Mouse (Mus musculus) erythroblast, embryonic 14.5 days (primary cell): ENCODE data around the gene Iqsec1. TPM values are rescaled to one million over a fixed set of nuclear protein-coding genes. Genes with fewer than 3 reads are reported as not detected.

Experiments used
- H3K27me3 ChIP-seq: 2 replicates; pipeline ENCODE4 v1.6.1; 2012; ENCODE audit warnings: inconsistent platforms; ENCODE audit not compliant: control insufficient read depth
- H3K36me3 ChIP-seq: 2 replicates; pipeline ENCODE4 v1.6.1; 2012; ENCODE audit warnings: mild to moderate bottlenecking, inconsistent platforms; ENCODE audit not compliant: control insufficient read depth
- H3K4me1 ChIP-seq: 2 replicates; pipeline ENCODE4 v1.6.1; 2012; ENCODE audit warnings: inconsistent platforms; ENCODE audit not compliant: control insufficient read depth
- H3K4me3 ChIP-seq: replicated peaks from 2 replicates; pipeline ENCODE3; 2012; ENCODE audit warnings: moderate library complexity, mild to moderate bottlenecking, inconsistent platforms
- H3K9me3 ChIP-seq: 2 replicates; pipeline ENCODE4 v1.6.1; 2012; ENCODE audit warnings: low read length, inconsistent platforms, mixed read lengths; ENCODE audit not compliant: control insufficient read depth
- GATA1 ChIP-seq: IDR thresholded peaks from 2 replicates; pipeline ENCODE4 v1.6.1; 2012; ENCODE audit warnings: low read length, inconsistent platforms, mixed read lengths
- TAL1 ChIP-seq: IDR thresholded peaks from 3 replicates; pipeline ENCODE4 v1.6.1; 2012; ENCODE audit warnings: low read length, inconsistent platforms, mixed read lengths
- polyA plus RNA-seq: library from polyadenylated mRNA; stranded (reverse); fragments of >175 nt; gene quantifications from 2 replicates; pipeline ENCODE4 v1.2.3, GENCODE M21; 2012

The Iqsec1 gene
- polyA plus RNA-seq, 1 experiment, result 10.6 TPM

- no peaks in the 10 kb centered on the region for H3K9me3 ChIP-seq
- TF ChIP-seq GATA1 (peak; percentile 73), TAL1 (peak; percentile 31; the same call in 1 of the 3 replicates)
- no peak overlapping the region for H3K4me3 ChIP-seq
- peaks cover 78% of the 10 kb centered on the region for H3K4me1 ChIP-seq
- H3K36me3 ChIP-seq, result no peaks in the 10 kb centered on the region
- no peaks in the 10 kb centered on the region for H3K27me3 ChIP-seq
Measured at GRCm38 (mm10) chr6:90750091-90750490, 238.4 kb downstream of the Iqsec1 start.

DNA sequence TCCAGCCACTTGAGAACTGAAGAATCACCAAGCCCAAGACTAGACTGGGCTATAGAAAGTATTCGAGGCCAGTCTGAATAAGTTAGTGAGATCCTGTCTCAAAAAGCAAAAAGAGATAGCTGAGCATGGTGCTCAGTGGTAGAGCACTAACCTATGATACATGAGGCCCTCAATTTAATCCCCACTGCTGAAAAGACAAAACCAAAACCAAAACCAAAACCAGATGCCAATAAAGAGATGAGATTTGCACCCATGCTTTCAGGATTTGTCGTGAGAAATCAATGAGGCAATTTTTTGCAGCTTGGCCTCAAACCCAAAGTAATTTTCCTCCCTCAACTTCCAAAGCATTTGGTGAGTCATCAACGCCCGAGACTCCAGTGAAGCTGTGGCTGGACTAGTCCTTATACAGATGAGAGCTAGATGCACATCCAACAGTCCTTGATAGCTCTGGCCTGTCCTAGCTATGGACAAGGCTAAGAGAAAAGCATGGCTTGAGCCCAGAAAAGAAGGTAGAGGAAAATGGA is 239.0 kb downstream of the Iqsec1 start:
- Histone ChIP-seq H3K36me3 (no peaks in the 10 kb centered on the region), H3K9me3 (no peaks in the 10 kb centered on the region), H3K27me3 (no peaks in the 10 kb centered on the region), H3K4me3 (no peak overlapping the region), H3K4me1 (peaks cover 76% of the 10 kb centered on the region)
- TF ChIP-seq GATA1, result no peak
- no peak for TF ChIP-seq TAL1

- no peaks in the 10 kb centered on the region for H3K27me3 ChIP-seq
- H3K4me3 ChIP-seq, result no peak overlapping the region
- no peaks in the 10 kb centered on the region for H3K9me3 ChIP-seq
- H3K36me3 ChIP-seq, result no peaks in the 10 kb centered on the region
- no peak for TF ChIP-seq GATA1
- peak; percentile 25; the same call in 1 of the 3 replicates for TF ChIP-seq TAL1
- peaks cover 77% of the 10 kb centered on the region for H3K4me1 ChIP-seq
Measured at GRCm38 (mm10) chr6:90748976-90749375, 239.5 kb downstream of the Iqsec1 start.

- peaks cover 66% of the 10 kb centered on the region for H3K4me1 ChIP-seq
- H3K4me3 ChIP-seq, result no peak overlapping the region
- no peaks in the 10 kb centered on the region for H3K9me3 ChIP-seq
- no peaks in the 10 kb centered on the region for H3K27me3 ChIP-seq
- H3K36me3 ChIP-seq, result no peaks in the 10 kb centered on the region
- TF ChIP-seq GATA1 (no peak), TAL1 (no peak)
Measured at GRCm38 (mm10) chr6:90746331-90746864, 242.1 kb downstream of the Iqsec1 start.

DNA sequence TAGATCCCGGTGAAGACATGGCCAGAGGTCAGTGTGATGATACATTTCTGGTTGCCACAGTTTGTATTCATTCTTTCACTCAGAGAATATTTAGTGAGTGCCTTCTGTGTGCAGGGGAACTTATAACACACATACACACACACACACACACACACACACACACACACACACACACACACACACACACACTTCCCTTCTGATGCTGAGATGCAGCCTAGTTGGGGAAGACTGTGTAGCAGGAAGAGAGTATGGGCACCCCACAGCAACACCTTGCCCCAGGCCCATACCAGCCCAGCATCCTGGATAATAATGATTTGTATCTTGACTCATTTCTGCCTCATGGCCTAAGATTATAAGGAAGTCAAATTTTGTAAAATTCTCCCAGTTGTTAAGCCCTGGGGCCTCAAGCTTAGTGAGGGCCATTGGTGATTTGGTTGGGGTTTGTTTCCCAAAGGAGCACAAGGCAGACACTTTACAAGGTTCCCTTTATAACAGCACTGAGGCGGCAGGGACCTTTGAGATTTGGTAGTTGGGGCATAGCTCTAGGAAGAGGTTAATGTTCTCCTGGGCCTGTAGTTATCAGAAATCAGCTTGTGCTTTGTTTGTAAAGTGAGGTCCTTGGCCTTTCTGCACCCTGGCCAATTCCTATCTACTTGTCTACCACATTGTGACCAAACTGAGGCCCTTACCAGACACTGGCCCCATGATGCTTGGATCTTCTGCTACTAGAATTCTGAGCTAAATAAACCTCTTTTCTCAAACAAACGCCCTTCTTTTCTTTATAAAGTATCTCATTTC is 242.9 kb downstream of the Iqsec1 start:
- H3K4me3 ChIP-seq, result no peak overlapping the region
- peaks cover 66% of the 10 kb centered on the region for H3K4me1 ChIP-seq
- no peaks in the 10 kb centered on the region for H3K27me3 ChIP-seq
- no peak for TF ChIP-seq TAL1
- TF ChIP-seq GATA1, result no peak
- H3K9me3 ChIP-seq, result no peaks in the 10 kb centered on the region
- no peaks in the 10 kb centered on the region for H3K36me3 ChIP-seq

DNA sequence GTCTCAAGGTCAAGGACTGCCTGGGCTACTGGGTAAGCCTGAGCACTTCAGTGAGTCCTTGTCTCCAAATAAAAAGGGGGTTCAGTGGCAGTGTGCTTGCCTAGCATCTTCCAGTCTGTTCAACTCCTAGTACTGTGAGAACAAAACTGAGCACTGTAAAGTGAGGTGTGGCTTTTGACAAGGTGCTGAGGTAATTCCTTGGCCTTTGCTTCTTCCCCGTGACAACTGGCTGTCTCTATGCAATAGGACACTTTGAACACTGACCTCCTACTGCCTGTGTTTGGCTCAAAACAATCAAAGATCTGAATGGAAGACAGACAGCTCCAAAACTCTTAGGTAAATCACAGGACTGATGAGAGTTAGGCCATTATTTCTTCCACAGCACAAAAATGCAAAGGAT is 246.0 kb downstream of the Iqsec1 start:
- H3K36me3 ChIP-seq, result no peaks in the 10 kb centered on the region
- TF ChIP-seq GATA1 (no peak), TAL1 (no peak)
- H3K27me3 ChIP-seq, result peaks cover 2% of the 10 kb centered on the region
- H3K4me1 ChIP-seq, result peaks cover 51% of the 10 kb centered on the region
- no peak overlapping the region for H3K4me3 ChIP-seq
- H3K9me3 ChIP-seq, result no peaks in the 10 kb centered on the region

DNA sequence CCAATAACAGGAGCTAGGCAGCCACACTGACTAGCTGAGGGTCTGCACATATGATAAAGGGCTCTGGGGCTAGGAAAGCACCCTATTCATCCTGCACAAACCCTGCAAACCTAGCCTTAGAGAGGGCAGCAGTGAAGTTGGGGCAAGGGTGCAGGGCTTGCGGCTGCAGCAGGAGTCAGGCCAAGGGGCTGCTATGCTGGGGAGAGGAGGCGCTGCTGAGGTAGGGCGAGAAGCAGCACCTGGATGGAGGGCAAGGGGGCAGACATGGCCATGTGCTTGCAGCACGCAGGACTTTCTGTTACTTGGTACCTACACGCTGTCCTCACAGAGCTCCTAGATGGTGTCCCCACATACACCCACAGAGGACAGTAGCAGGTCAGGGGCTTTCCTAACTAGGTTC is 246.8 kb downstream of the Iqsec1 start:
- Histone ChIP-seq H3K4me1 (peaks cover 53% of the 10 kb centered on the region), H3K9me3 (no peaks in the 10 kb centered on the region), H3K4me3 (no peak overlapping the region), H3K36me3 (no peaks in the 10 kb centered on the region), H3K27me3 (peaks cover 9% of the 10 kb centered on the region)
- TF ChIP-seq TAL1 (no peak), GATA1 (no peak)

GRCm38 (mm10) chr6:90741056-90741420 is 247.4 kb downstream of the Iqsec1 start:
- H3K4me3 ChIP-seq, result peak overlapping the region; percentile 33
- no peaks in the 10 kb centered on the region for H3K9me3 ChIP-seq
- no peaks in the 10 kb centered on the region for H3K36me3 ChIP-seq
- peaks cover 54% of the 10 kb centered on the region for H3K4me1 ChIP-seq
- peaks cover 16% of the 10 kb centered on the region for H3K27me3 ChIP-seq
- TF ChIP-seq TAL1 (no peak), GATA1 (no peak)

GRCm38 (mm10) chr6:90740348-90741055 is 248.0 kb downstream of the Iqsec1 start:
- H3K27me3 ChIP-seq, result peaks cover 21% of the 10 kb centered on the region
- peak overlapping the region; percentile 33 for H3K4me3 ChIP-seq
- no peaks in the 10 kb centered on the region for H3K36me3 ChIP-seq
- H3K9me3 ChIP-seq, result no peaks in the 10 kb centered on the region
- TF ChIP-seq TAL1 (no peak), GATA1 (no peak)
- peaks cover 50% of the 10 kb centered on the region for H3K4me1 ChIP-seq
